In the genomic region with DNA sequence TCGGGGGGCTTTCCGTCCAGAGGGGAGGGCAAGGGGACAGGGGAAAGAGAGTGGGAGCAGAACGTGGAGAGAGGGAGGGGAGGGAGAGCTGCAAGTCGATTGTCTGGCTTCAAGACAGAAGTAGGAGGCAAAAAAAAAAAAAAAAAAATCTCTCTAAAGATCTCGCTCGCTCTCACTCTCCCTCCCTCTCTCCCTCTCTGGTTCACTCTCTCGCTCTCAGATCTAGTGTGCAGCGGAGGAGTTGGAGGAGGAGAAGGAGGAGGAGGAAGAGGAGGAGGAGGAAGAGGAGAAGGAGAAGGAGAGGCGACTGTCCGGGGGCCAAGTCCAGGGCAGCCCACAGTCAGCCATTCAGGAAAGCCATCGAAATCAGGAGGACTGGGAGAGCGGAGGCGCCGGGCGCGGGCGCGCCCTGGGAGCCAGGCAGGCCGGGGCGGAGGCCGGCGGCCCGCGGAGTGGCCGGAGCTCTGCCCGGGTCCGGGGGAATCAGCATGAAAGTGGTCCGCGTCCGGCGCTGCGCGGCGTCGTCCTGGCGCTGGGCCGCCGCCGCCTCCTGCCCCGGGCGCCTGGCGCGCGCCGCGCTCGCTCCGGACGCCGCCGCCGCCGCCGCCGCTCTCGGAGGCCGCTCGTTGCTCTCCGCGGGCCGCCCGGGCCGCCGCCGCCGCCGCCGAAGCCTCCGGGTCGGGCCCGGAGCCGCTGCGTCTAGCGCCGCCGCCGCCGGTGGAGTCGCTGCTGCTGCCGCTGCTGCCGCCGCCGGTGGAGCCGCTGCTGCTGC, we compare ENCODE assay signal across 8 mouse cellular contexts. TPM values are rescaled to one million over a fixed set of nuclear protein-coding genes. Genes with fewer than 3 reads are reported as not detected.
A peak's percentile ranks its signal among the peaks of the same experiment; 100 is the strongest.
DNase-seq lines count a peak whose midpoint lies in the region; ATAC-seq and TF ChIP-seq lines count a peak whose summit lies in the region.

No protein-coding gene starts in this region.

- intact Hi-C loops in left cerebral cortex, adult 2 months (cut with DNase I): loop anchor here (5.0 to 10.0 kb wide), 4 partner anchors 33 to 1784 kb away; no protein-coding TSS in a partner anchor
- intact Hi-C loops in left cerebral cortex, postnatal 25 days (cut with DNase I): loop anchor here (5.0 to 10.0 kb wide), 5 partner anchors 33 to 1784 kb away; no protein-coding TSS in a partner anchor
- intact Hi-C loops in gastrocnemius, postnatal 14 days (cut with DNase I; ENCODE audit: low total_unique reads): no loop called here

- ATAC-seq in midbrain, embryonic 14.5 days (ENCODE audit: low FRiP score, low TSS enrichment): no peak

- peak overlapping the region; percentile 91 for H3K9ac ChIP-seq in midbrain, embryonic 14.5 days (replicated peaks; ENCODE audit: low read length)

- peak overlapping the region; percentile 52 for H3K4me3 ChIP-seq in left cerebral cortex, adult 2 months
- peak overlapping the region; percentile 97 for H3K4me3 ChIP-seq in kidney, adult 2 months (ENCODE audit: insufficient read depth, low read depth, low read length)
- peak overlapping the region; percentile 59 for H3K4me3 ChIP-seq in midbrain, embryonic 14.5 days (replicated peaks; ENCODE audit: low read depth, low read length)

- TF ChIP-seq CTCF in left cerebral cortex, adult 2 months (IDR thresholded peaks at IDR 0.05): no peak; the same call in 1 of the 2 replicates
- no peak for TF ChIP-seq CTCF in kidney, adult 2 months (conservative IDR thresholded peaks at IDR 0.05; ENCODE audit: insufficient read depth, insufficient read length, low read depth, low read length)

- H3K27me3 ChIP-seq in kidney, adult 2 months (replicated peaks; ENCODE audit: control insufficient read depth, insufficient read depth, low read length): no peaks in the 10 kb centered on the region
- H3K27me3 ChIP-seq in midbrain, embryonic 14.5 days (ENCODE audit: control insufficient read depth, insufficient read depth, low read length): peaks cover 52% of the 10 kb centered on the region

- H3K9me3 ChIP-seq in midbrain, embryonic 14.5 days (ENCODE audit: control insufficient read depth, low read length): no peaks in the 10 kb centered on the region

- H3K27ac ChIP-seq in left cerebral cortex, adult 2 months: peak overlapping the region; percentile 44; the same call in 1 of the 2 replicates
- H3K27ac ChIP-seq in kidney, adult 2 months (ENCODE audit: insufficient read depth, low read depth, low read length): peak overlapping the region; percentile 94
- H3K27ac ChIP-seq in midbrain, embryonic 14.5 days (replicated peaks; ENCODE audit: low read depth, low read length): peak overlapping the region; percentile 98

- WGBS in kidney, adult 2 months: 7% methylated on average over 83 of the region's 84 CpGs
- WGBS in midbrain, embryonic 14.5 days: under 1% methylated on average over 69 of the region's 84 CpGs

- H3K4me1 ChIP-seq in kidney, adult 2 months (ENCODE audit: control insufficient read depth, insufficient read depth, low read length): peaks cover 3% of the 10 kb centered on the region; the same call in 1 of the 2 replicates
- H3K4me1 ChIP-seq in midbrain, embryonic 14.5 days (ENCODE audit: control insufficient read depth, insufficient read depth, low read length): no peaks in the 10 kb centered on the region

- H3K4me2 ChIP-seq in midbrain, embryonic 14.5 days (ENCODE audit: low read length): peak overlapping the region; percentile 78

- peak; percentile 14 for TF ChIP-seq POLR2A in kidney, adult 2 months (IDR thresholded peaks at IDR 0.05; ENCODE audit: low read depth, low read length)

- H3K36me3 ChIP-seq in kidney, adult 2 months (ENCODE audit: control insufficient read depth, insufficient read depth, low read length): peaks cover 11% of the 10 kb centered on the region
- peaks cover 17% of the 10 kb centered on the region for H3K36me3 ChIP-seq in midbrain, embryonic 14.5 days (ENCODE audit: control insufficient read depth, insufficient read depth, low read length)

- DNase-seq in left cerebral cortex, adult 2 months (ENCODE audit: extremely low spot score in 1 of 2, low spot score in 2 of 2): peak in 1 of 2 experiments; percentile 35
- DNase-seq in left cerebral cortex, postnatal 25 days (ENCODE audit: low spot score in 2 of 2): no peak
- DNase-seq in adrenal gland, postnatal 14 days: peak; percentile 70
- peak; percentile 61 for DNase-seq in gastrocnemius, postnatal 14 days
- peak; percentile 67 for DNase-seq in kidney, adult 2 months
- DNase-seq in midbrain, embryonic 14.5 days: peak; percentile 62
- DNase-seq in left cerebral cortex, adult 8-10 months (ENCODE audit: low spot score in 2 of 2): no peak
- no peak for DNase-seq in right cerebral cortex, adult 18-20 months

RNA-seq across cellular contexts. Expression of a gene that starts 5.7 kb away (rescaled TPM):
- 10 to 100 TPM; 38.9 to 45.2 TPM for total RNA-seq in left cerebral cortex, adult 2 months (2021)
- 10 to 100 TPM; 34.2 to 38.4 TPM for total RNA-seq in left cerebral cortex, postnatal 25 days (2021)
- 91.5 and 106 TPM in 2 replicates for total RNA-seq in adrenal gland, postnatal 14 days (2021)
- 10 to 100 TPM; 22.2 to 30.2 TPM for total RNA-seq in gastrocnemius, postnatal 14 days (2021)
- polyA plus RNA-seq in kidney, adult 2 months (2012; rRNA removed): 193 and 288 TPM in 2 replicates
- polyA plus RNA-seq in midbrain, embryonic 14.5 days (2014; fragmentation: Nextera tagmentation; extraction: Ambion mirVana): 113 and 120 TPM in 2 replicates
- total RNA-seq in left cerebral cortex, adult 8-10 months (2022): 10 to 100 TPM; 20.1 to 32.6 (median 27.2) TPM

Comparison
In these comparisons a context has a peak if more than half of its experiments do, and no peak if none do; other contexts are left out.
1. DNase-seq: peak in adrenal gland, postnatal 14 days (single experiment), gastrocnemius, postnatal 14 days (single experiment), kidney, adult 2 months (single experiment) and midbrain, embryonic 14.5 days (single experiment); none in left cerebral cortex, postnatal 25 days (0 of 2), left cerebral cortex, adult 8-10 months (0 of 2) and right cerebral cortex, adult 18-20 months (single experiment).
2. H3K27ac ChIP-seq: peak in every context shown above with its lines; median percentile 98 in midbrain, embryonic 14.5 days; 94 in kidney, adult 2 months; 44 in left cerebral cortex, adult 2 months.
3. Peak in every context shown above with its lines, with median percentiles within 50 percentile points of each other: H3K4me3 ChIP-seq.